Mouse (Mus musculus): Measurements from ENCODE around the gene Vma21-ps. TPM values are rescaled to one million over a fixed set of nuclear protein-coding genes. Genes with fewer than 3 reads are reported as not detected.

Gene Vma21-ps
- polyA plus RNA-seq (2014; fragmentation: Illumina TruSeq; extraction: RNeasy Lipid Tissue Mini Kit (QIAGEN cat#74804)): not detected

GRCm38 (mm10) chr4:52497144-52497543 lies at the start of gene Vma21-ps:
Vma21-ps (minus strand) TSS chr4:52497244.

Other genes starting within 250 kb of the Vma21-ps start
- gene Smc2, start 58.0 kb downstream of the Vma21-ps start, polyA plus RNA-seq (2014; fragmentation: Illumina TruSeq; extraction: RNeasy Lipid Tissue Mini Kit (QIAGEN cat#74804)): 104 TPM
- gene Toporsl, start 99.0 kb upstream of the Vma21-ps start, polyA plus RNA-seq (2014; fragmentation: Illumina TruSeq; extraction: RNeasy Lipid Tissue Mini Kit (QIAGEN cat#74804)): not detected